Mouse (Mus musculus) thymus, adult 2 months (tissue): Measurements from ENCODE around the gene Reep6.

Experiments used
- CTCF ChIP-seq: fragments of 200-500 bp; IDR thresholded peaks from 2 replicates; pipeline ENCODE4 v1.5.1; 2012; ENCODE audit warnings: mild to moderate bottlenecking, control low read depth, low read length, moderate library complexity, borderline replicate concordance; ENCODE audit not compliant: control insufficient read depth, poor library complexity, insufficient read depth; ENCODE audit errors: extremely low read depth
- POLR2A ChIP-seq: fragments of 200-500 bp; IDR thresholded peaks from 2 replicates; pipeline ENCODE4 v1.6.1; 2012; ENCODE audit warnings: mild to moderate bottlenecking, low read length, control low read depth, moderate library complexity; ENCODE audit not compliant: control insufficient read depth, poor library complexity, insufficient read depth; ENCODE audit errors: extremely low read depth

DNA sequence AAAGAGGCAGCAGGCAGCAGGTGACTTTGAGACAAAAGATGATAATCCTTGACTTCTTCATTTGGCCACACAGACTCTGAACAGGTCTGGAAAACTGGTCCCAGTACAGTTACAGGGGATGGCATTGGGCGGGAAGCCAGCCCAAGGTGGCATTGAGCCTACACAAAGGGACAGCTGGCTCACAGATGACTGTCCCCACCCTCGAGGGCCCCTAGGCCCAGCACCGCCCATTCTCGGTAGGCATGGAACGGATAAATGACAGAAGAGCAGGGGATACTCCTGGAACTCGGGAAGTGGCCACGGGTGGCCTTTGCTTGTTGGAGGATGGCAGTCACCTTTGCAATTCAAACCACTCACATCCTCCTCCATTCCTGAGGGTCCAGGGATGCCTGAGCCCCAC, 55.6 kb downstream of the Reep6 start:
- TF ChIP-seq CTCF (no peak), POLR2A (no peak)
